Mouse (Mus musculus): ENCODE measurements around the gene Ccdc65.
"Not testable (repeated sequence)": the region's sequence is repeated elsewhere in the genome, so short reads cannot be mapped to it uniquely, and the experiment has no call there.

Gene Ccdc65

DNA sequence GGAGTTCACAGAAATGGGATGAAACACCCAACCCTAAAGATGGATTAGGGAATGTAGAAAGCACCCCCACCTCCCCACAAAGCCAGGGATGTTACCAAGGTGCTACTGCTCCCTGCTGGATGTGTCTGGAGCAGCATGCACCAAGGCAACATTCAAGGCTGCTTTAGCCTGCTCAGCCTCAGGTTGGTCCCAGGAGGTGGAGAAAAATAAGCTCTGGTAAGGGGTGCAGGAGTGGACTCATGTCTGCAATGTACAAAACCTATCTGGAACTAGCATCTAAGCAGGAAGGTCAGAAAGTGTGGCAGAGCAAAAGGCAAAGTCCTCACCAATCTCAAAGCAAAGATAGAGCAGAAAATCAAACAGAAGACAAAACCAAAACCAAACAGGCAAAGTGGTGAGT, 29.9 kb downstream of the Ccdc65 start:
- peak; percentile 48 for DNase-seq (ENCODE audit: low spot score)

DNA sequence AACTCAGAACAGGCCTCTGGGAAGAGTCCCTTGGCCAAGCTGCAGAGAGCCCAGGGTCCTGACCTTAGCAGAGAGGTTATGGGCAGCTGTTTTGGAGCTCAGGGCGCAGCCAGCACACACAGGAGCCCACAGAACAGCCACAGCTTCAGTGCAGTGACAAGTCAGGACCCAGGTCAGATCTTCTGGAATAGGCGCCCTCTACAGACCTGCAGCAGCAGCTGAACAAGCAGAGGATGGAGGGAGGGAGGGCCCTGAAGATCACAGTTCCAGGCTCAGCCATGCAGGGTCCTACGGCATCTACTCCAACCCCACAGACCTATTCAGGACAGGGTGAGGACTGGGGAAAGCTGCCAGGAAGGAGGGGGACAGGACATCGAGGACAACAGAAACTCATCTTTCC, 30.8 kb downstream of the Ccdc65 start:
- DNase-seq (ENCODE audit: low spot score), result no peak

DNA sequence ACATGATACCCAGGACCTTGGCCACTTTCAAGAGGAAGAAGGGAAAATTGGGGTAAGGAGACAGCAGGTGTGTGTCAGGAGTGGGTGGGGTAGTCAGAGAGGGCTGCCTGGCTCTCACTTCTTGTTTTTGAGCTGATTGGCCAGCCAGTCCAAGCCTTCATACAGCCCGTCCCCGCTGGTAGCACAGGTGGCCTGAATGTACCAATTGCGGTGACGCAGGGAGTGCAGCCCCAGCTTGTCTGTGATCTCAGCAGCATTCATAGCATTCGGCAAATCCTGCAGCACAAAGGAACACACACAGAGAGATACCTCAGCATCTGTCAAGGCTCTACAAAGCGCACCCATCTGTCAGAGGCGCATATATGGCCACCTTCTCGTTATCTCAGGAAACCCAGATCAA, 32.2 kb downstream of the Ccdc65 start:
- no peak for DNase-seq (ENCODE audit: low spot score)

DNA sequence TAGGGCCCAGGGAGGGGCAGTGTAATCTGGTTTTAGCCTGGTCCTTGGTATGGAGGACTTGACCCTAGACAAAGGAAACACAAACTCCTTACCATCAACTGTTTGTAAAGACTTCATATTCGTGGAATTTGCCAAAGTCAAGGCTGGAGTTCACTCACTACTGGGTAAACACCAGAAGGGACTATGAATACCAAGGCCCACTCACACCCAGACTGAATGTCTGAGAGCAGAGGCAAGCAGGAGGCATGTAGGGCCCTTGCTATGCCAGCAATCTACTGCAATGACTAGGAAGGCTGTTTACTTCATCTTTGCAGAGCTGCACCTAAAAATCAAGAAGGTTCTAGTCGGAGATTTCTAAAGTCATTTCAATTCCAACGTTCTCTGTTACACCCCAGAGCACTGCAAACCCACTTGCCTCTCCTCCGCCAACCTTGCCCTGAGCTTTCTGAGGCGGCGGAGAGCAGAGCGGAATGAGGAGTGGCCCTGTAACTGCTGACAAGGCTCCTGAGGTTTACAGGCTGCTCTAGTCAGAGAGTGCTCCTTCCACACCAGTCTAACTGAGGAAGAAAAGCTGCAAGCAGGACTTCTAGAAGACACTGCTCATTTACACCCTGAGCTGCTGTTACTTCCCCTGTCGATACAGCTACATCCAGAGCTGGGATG, 34.9 kb downstream of the Ccdc65 start:
- peak; percentile 59 for DNase-seq (ENCODE audit: low spot score)

DNA sequence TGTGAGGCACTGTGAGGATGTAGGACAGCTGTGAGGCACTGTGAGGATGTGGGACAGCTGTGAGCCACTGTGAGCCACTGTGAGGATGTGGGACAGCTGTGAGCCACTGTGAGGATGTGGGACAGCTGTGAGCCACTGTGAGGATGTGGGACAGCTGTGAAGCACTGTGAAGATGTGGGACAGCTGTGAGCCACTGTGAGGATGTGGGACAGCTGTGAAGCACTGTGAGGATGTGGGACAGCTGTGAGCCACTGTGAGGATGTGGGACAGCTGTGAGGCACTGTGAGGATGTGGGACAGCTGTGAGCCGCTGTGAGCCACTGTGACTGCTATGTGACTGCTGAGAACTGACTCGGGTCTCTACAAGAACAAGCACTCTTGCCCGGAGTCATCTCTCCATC, 35.9 kb downstream of the Ccdc65 start:
- DNase-seq (ENCODE audit: low spot score), result not testable (repeated sequence)

DNA sequence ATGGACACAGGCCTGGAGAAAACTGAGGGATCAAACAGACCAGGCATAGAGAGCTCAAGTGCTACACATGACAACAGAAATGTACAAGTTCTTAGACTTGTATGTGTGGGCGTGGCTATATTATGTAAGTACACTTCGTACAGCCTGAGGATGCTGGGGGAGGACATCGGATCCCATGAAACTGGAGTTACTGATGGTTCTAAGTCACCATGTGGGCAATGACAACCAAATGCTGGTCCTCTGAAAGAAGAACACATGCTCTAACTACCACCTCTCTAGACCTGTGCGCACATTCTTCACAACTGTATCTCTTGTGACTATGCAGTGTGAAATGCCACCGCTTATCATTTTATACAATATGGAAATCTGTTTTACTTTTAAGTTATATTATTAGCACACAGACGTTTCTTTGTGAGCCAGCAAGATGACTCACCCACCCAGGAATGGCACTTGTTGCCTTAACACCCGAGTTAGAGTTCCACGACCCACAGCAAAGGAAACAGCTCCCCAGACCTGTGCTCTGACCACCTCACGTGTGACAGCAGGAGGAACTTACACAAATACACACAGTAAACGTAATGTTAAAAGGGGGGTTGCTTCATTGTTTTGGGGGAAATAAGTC, 38.4 kb downstream of the Ccdc65 start:
- no peak for DNase-seq (ENCODE audit: low spot score)

DNA sequence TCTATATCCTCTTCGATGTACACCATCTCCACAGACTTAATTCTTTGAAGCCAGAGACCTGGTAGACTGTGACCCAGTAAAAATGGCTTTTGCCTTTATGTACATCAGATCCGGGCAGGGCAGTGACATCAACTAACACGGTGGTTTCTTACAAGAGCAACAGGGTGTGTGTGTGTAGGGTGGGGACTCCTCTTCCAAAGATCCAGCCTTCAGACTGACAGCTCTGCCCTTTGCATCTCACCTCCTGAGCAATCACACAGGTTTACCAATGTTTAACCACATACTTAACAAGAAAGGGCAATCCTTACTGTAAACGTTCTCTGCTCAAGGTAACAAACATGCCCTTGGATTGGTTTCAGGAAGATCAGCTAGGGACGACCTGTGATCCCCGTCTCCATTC, 39.3 kb downstream of the Ccdc65 start:
- DNase-seq (ENCODE audit: low spot score), result no peak

DNA sequence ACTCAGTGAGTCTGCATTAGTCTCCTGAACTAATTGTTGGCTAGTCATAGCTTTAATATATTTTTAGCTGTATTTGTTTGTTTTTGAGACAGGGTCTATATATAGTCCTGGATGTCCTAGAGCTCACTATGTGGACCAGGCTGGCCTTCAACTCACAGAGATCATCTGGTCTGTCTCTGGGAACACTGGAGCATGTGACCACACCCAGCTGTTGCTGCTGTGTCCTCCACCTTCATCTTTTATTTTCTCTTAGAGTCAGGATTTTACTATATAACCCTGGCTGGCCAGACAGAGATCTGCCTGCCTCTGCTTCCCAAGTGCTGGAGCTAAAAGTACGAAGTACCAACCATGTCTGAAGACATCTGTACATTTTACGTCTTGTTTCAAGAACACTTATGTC, 41.1 kb downstream of the Ccdc65 start:
- no peak for DNase-seq (ENCODE audit: low spot score)

DNA sequence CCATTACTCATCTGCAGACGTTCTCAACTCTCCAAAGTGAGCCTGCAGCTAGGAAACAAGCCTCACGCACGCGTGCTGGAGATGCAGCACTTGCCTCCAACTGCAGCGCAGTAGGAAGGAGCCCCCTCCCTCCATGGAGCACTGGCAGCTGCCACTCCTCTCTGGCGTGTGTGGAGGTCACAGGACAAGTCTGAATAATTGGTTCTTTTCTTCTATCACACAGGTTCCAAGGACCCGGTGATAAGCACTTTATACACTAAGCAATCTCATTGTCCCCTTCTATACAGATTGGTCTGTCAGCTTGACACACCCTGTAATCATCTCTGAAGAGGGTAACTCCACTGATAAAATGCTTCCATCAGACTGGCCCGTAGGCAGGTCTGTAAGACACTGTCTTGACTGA, 45.0 kb downstream of the Ccdc65 start:
- DNase-seq (ENCODE audit: low spot score), result no peak

DNA sequence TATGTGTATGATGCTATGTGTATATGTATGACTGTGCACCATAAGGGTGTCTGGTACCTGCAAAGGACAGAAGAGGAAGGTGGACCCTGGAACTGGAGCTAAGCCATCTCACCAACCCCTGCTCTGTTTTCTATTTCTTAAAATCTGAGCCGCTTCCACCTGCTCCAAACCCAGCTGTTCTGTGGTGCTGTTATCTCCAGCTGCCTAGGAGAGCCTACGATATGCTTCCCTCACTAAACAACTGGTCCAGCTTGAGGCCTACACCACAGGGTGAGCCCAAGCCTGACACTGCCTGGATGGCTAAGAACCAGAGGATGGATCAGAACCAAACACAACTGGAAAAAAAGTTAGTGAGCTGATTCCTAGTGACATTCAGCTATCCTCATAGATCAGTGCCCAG, 46.1 kb downstream of the Ccdc65 start:
- no peak for DNase-seq (ENCODE audit: low spot score)

DNA sequence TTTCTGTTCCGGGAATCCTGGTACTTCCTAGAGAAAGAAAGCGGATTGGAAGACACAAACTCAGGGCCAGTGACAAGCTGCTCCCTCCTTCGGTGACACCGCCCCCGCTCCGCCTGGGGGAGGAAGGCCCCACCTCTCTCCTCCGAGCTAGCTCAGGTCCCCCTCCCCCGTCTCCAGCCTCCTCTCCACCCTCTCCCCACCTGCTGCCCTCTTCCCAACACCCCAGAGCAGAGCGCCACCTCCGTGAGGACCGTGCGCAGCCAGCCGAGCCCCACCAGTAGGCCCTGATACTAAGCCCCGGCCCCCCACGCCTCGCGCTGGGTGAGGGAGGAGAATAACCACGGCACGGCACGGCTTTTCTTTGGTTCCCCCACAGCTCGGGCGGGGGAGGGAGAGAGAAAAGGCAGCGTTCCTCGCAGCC, 54.2 kb downstream of the Ccdc65 start:
- peak; percentile 83 for DNase-seq (ENCODE audit: low spot score)

DNA sequence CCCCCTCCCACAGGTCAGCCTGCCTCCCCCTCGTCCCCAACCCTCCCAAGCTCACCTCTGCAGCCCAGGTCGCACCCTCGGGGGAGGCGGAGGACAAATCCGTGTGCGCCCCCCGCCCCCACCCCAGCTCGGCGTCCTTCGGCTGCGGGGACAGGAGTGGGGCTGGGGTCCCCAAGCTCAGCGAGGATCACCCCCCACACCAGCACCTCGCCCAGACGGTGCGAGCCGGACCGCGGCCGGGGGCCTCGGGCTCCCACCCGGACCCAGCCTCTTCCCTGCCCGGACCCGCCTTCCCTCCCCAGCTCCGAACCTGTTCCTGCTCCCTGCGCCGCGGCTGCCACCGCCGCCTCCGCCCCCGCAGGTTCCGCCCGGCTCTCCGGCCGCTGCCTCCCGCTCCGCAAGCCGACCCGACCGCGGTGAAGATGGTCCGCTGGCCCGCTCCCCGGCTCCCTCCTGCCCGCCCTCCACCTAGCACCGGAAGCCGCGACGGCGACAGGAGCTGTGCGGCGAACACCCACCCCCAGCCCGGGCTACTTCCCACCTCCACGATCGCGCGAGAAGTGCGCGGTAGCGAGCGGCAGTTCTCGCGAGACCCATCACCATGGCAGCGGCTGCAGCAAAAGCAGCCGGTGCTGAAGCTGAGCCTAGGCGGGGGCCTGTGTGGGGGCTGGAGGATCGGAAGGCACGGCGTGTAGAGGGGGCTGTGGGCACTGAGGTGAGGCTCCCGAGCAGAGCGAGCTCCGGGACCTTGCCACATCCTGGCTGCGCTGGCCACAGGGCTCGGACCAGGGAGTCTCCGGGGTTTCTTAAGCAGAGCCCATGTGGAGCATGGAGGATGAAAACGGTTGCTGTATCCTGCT, 54.9 kb downstream of the Ccdc65 start, which contains the start of gene Arf3:
Gene Arf3, minus strand, starts transcription at position 545 of the 860 bp plus-strand sequence.
- DNase-seq (ENCODE audit: low spot score), result peak; percentile 97

DNA sequence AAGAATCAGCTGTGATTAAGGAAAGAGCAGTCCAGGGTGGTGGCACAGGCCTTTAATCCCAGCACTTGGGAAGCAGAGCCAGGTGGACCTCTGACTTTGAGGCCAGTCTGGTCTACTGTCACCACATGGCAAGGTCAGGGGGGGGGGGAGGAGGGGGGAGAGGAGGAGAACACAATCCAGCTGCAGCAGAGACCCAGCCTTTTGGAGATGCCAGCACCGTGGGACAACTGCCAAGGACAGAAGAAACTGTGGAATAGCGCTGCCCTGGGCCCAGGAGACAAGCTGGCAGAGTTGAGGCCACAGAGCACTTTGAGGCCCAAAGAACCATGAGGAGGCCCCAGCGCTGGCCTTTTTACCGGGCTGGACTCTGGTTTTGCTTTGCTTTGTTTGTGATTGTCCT, 57.9 kb downstream of the Ccdc65 start:
- DNase-seq (ENCODE audit: low spot score), result no peak

DNA sequence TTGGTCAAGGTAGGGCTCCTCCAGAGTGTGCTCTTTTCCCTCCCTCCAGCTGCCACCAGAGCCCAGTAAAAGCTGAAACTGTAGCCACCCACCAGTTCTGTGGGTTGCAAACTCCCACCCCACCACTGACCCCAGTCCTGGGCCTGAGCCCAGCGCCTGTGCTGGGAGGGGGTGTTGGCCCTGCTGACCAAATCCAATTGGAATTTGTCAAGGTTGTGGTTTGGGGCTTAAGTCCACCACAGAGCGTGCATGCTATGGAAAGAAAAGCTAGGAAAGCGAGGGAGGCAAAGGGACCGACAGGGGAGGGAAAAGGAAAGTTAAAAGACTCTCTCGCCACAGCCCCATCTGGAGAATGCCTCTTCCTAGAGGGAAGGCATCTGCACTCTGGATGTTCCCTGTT, 60.3 kb downstream of the Ccdc65 start:
- DNase-seq (ENCODE audit: low spot score), result no peak

DNA sequence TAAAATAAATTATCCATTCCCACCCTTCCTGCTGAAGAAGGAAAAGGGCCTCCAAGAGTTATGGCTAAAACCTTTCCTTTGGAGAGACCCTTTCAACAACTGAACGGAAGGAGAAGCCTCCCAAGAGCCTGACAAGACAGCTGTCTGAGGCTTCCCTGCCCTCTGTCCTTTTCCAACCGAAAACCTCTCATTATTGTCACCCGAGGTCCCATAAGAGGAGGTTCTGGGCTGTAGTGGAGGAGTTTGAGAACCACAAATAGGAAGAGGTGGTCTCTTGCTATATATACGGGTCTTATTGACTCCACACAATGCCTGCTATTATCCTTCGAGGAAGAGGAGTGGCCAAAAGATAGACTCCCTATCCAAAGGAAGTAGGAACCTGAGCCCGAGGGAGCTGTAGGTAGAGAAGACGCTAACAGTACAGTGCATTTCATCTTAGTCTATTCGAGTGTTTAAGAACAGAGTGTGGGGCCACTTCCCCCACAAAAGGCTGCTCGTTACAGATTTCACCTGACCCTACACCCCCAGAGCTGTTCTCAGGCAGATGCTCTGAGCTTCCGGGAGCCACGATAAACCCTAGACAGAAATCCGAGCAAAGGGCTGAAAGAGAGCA, 63.9 kb downstream of the Ccdc65 start:
- no peak for DNase-seq (ENCODE audit: low spot score)

DNA sequence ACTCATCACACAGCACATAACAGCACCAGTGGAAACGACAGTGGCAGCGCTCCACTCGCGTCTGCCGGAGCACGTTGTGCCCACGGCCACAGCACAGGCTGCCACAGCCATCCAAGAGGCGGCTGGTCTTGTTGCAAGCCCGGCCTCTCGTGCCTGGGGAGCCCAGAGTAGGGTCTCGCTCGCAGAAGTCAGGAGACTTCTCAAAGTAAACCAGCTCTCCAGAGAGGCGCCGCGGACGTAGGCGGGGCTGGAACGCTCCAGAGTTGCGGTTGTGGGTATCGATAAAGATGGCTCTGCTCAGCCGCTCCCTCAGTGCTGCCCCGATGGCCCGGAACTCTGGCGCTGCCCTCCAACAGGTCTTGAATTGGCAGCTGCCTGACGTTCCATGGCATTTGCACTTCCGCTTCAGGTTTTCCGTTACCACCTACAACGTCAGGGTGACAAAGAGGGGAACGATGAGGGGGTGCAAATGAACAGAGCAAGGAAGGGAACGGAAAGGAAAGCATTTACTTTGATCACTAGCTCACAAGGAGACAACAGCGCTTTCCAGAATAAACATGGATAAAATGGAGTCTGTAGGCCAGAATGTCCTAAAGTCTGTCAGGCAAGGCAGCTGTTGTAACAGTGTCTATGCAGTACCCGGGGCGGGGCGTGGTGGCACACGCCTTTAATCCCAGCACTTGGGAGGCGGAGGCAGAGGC, 64.7 kb downstream of the Ccdc65 start:
- DNase-seq (ENCODE audit: low spot score), result peak; percentile 25

Measured in lung, postnatal 25 days (tissue).